Mouse (Mus musculus): ENCODE measurements around the gene Cpne9.
"Not testable (repeated sequence)": the region's sequence is repeated elsewhere in the genome, so short reads cannot be mapped to it uniquely, and the experiment has no call there.

Cpne9 gene

GRCm38 (mm10) chr6:113315972-113316371 lies 33.9 kb downstream of the Cpne9 start:
- no peaks in the 10 kb centered on the region for H3K27me3 ChIP-seq (ENCODE audit: insufficient read depth, low read length)
- no peak for TF ChIP-seq POU5F1 (IDR thresholded peaks at IDR 0.05; ENCODE audit: borderline replicate concordance, low read length)
- no peak for TF ChIP-seq NANOG (IDR thresholded peaks at IDR 0.05; ENCODE audit: borderline replicate concordance, low read length)
- no peak for TF ChIP-seq CTCF (conservative IDR thresholded peaks at IDR 0.05; ENCODE audit: low read length)
- no peak overlapping the region for H3K4me3 ChIP-seq (replicated peaks; ENCODE audit: low read length)
- peaks cover 35% of the 10 kb centered on the region for H3K4me1 ChIP-seq (replicated peaks; ENCODE audit: low read depth, low read length)
- no peaks in the 10 kb centered on the region for H3K9me3 ChIP-seq (ENCODE audit: low read length)
- H3K36me3 ChIP-seq (ENCODE audit: insufficient read depth, low read length): peaks cover 99% of the 10 kb centered on the region

GRCm38 (mm10) chr6:113326533-113327315 lies 44.6 kb downstream of the Cpne9 start, which contains the start of gene Ogg1:
Gene Ogg1 (plus strand): TSS chr6:113326972.
- TF ChIP-seq CTCF (conservative IDR thresholded peaks at IDR 0.05; ENCODE audit: low read length): no peak
- TF ChIP-seq NANOG (IDR thresholded peaks at IDR 0.05; ENCODE audit: borderline replicate concordance, low read length): no peak
- TF ChIP-seq POU5F1 (IDR thresholded peaks at IDR 0.05; ENCODE audit: borderline replicate concordance, low read length): no peak
- Histone ChIP-seq H3K36me3 (ENCODE audit: insufficient read depth, low read length) (peaks cover 74% of the 10 kb centered on the region), H3K4me1 (replicated peaks; ENCODE audit: low read depth, low read length) (peaks cover 33% of the 10 kb centered on the region), H3K9me3 (ENCODE audit: low read length) (no peaks in the 10 kb centered on the region), H3K4me3 (replicated peaks; ENCODE audit: low read length) (peak within 1 kb of the TSS; percentile 88), H3K27me3 (ENCODE audit: insufficient read depth, low read length) (no peaks in the 10 kb centered on the region)

GRCm38 (mm10) chr6:113329396-113329795 lies 47.3 kb downstream of the Cpne9 start:
- no peak for TF ChIP-seq CTCF (conservative IDR thresholded peaks at IDR 0.05; ENCODE audit: low read length)
- TF ChIP-seq NANOG (IDR thresholded peaks at IDR 0.05; ENCODE audit: borderline replicate concordance, low read length): no peak
- no peak for TF ChIP-seq POU5F1 (IDR thresholded peaks at IDR 0.05; ENCODE audit: borderline replicate concordance, low read length)
- Histone ChIP-seq H3K4me1 (replicated peaks; ENCODE audit: low read depth, low read length) (peaks cover 39% of the 10 kb centered on the region), H3K4me3 (replicated peaks; ENCODE audit: low read length) (no peak overlapping the region), H3K36me3 (ENCODE audit: insufficient read depth, low read length) (peaks cover 69% of the 10 kb centered on the region), H3K9me3 (ENCODE audit: low read length) (no peaks in the 10 kb centered on the region), H3K27me3 (ENCODE audit: insufficient read depth, low read length) (no peaks in the 10 kb centered on the region)

- H3K4me1 ChIP-seq (replicated peaks; ENCODE audit: low read depth, low read length): peaks cover 31% of the 10 kb centered on the region
- TF ChIP-seq POU5F1 (IDR thresholded peaks at IDR 0.05; ENCODE audit: borderline replicate concordance, low read length) (no peak), CTCF (conservative IDR thresholded peaks at IDR 0.05; ENCODE audit: low read length) (no peak), NANOG (IDR thresholded peaks at IDR 0.05; ENCODE audit: borderline replicate concordance, low read length) (no peak)
- H3K27me3 ChIP-seq (ENCODE audit: insufficient read depth, low read length): no peaks in the 10 kb centered on the region
- H3K9me3 ChIP-seq (ENCODE audit: low read length): no peaks in the 10 kb centered on the region
- H3K36me3 ChIP-seq (ENCODE audit: insufficient read depth, low read length): peaks cover 69% of the 10 kb centered on the region
- H3K4me3 ChIP-seq (replicated peaks; ENCODE audit: low read length): no peak overlapping the region
Observed at GRCm38 (mm10) chr6:113330547-113330946, 48.4 kb downstream of the Cpne9 start.

GRCm38 (mm10) chr6:113331721-113332120 lies 49.6 kb downstream of the Cpne9 start:
- H3K4me3 ChIP-seq (replicated peaks; ENCODE audit: low read length): no peak overlapping the region
- peaks cover 78% of the 10 kb centered on the region for H3K36me3 ChIP-seq (ENCODE audit: insufficient read depth, low read length)
- no peak for TF ChIP-seq NANOG (IDR thresholded peaks at IDR 0.05; ENCODE audit: borderline replicate concordance, low read length)
- TF ChIP-seq POU5F1 (IDR thresholded peaks at IDR 0.05; ENCODE audit: borderline replicate concordance, low read length): no peak
- no peak for TF ChIP-seq CTCF (conservative IDR thresholded peaks at IDR 0.05; ENCODE audit: low read length)
- no peaks in the 10 kb centered on the region for H3K9me3 ChIP-seq (ENCODE audit: low read length)
- H3K4me1 ChIP-seq (replicated peaks; ENCODE audit: low read depth, low read length): peaks cover 24% of the 10 kb centered on the region
- H3K27me3 ChIP-seq (ENCODE audit: insufficient read depth, low read length): no peaks in the 10 kb centered on the region

- H3K36me3 ChIP-seq (ENCODE audit: insufficient read depth, low read length): peaks cover 78% of the 10 kb centered on the region
- H3K4me3 ChIP-seq (replicated peaks; ENCODE audit: low read length); H3K27me3 ChIP-seq (ENCODE audit: insufficient read depth, low read length); H3K9me3 ChIP-seq (ENCODE audit: low read length): not testable (repeated sequence)
- peaks cover 19% of the 10 kb centered on the region for H3K4me1 ChIP-seq (replicated peaks; ENCODE audit: low read depth, low read length)
Observed at GRCm38 (mm10) chr6:113332734-113333133, 50.6 kb downstream of the Cpne9 start.

GRCm38 (mm10) chr6:113333137-113333950 lies 51.2 kb downstream of the Cpne9 start:
- Histone ChIP-seq H3K36me3 (ENCODE audit: insufficient read depth, low read length) (peaks cover 76% of the 10 kb centered on the region), H3K27me3 (ENCODE audit: insufficient read depth, low read length) (no peaks in the 10 kb centered on the region), H3K4me3 (replicated peaks; ENCODE audit: low read length) (no peak overlapping the region), H3K9me3 (ENCODE audit: low read length) (no peaks in the 10 kb centered on the region), H3K4me1 (replicated peaks; ENCODE audit: low read depth, low read length) (peaks cover 13% of the 10 kb centered on the region)
- TF ChIP-seq CTCF (conservative IDR thresholded peaks at IDR 0.05; ENCODE audit: low read length): no peak
- no peak for TF ChIP-seq POU5F1 (IDR thresholded peaks at IDR 0.05; ENCODE audit: borderline replicate concordance, low read length)
- no peak for TF ChIP-seq NANOG (IDR thresholded peaks at IDR 0.05; ENCODE audit: borderline replicate concordance, low read length)

GRCm38 (mm10) chr6:113334216-113334615 lies 52.1 kb downstream of the Cpne9 start:
- Histone ChIP-seq H3K9me3 (ENCODE audit: low read length) (no peaks in the 10 kb centered on the region), H3K4me1 (replicated peaks; ENCODE audit: low read depth, low read length) (peaks cover 14% of the 10 kb centered on the region), H3K36me3 (ENCODE audit: insufficient read depth, low read length) (peaks cover 68% of the 10 kb centered on the region), H3K27me3 (ENCODE audit: insufficient read depth, low read length) (no peaks in the 10 kb centered on the region), H3K4me3 (replicated peaks; ENCODE audit: low read length) (no peak overlapping the region)
- TF ChIP-seq POU5F1 (IDR thresholded peaks at IDR 0.05; ENCODE audit: borderline replicate concordance, low read length) (no peak), CTCF (conservative IDR thresholded peaks at IDR 0.05; ENCODE audit: low read length) (no peak), NANOG (IDR thresholded peaks at IDR 0.05; ENCODE audit: borderline replicate concordance, low read length) (no peak)

Data from E14TG2a.4 (cell line).